Mouse (Mus musculus) heart, postnatal 0 days (tissue): Measurements from ENCODE around the gene Rnf180. TPM values are rescaled to one million over a fixed set of nuclear protein-coding genes. Genes with fewer than 3 reads are reported as not detected.
"Not testable (repeated sequence)": the region's sequence is repeated elsewhere in the genome, so short reads cannot be mapped to it uniquely, and the experiment has no call there.

Experiments used
- ATAC-seq: fragments of 200-750 bp; cut with Nextera tagmentation; 2 replicates; pipeline ENCODE4 v1.8.0; 2017; ENCODE audit warnings: low read depth, moderate number of reproducible peaks, moderate library complexity; ENCODE audit not compliant: insufficient read depth
- DNase-seq: peaks from one replicate; pipeline ENCODE4 v3.0.0-alpha.2; 2016; ENCODE audit warnings: low spot score
- H3K27ac ChIP-seq: fragments of 300-500 bp; sonication (generic); 2 replicates; pipeline ENCODE4 v1.5.1; 2014; ENCODE audit warnings: low read depth, mild to moderate bottlenecking
- H3K27me3 ChIP-seq: fragments of 300-500 bp; sonication (generic); 2 replicates; pipeline ENCODE4 v1.6.1; 2014; ENCODE audit warnings: low read length, mixed read lengths; ENCODE audit not compliant: control insufficient read depth, insufficient read depth
- H3K36me3 ChIP-seq: fragments of 300-500 bp; sonication (generic); replicated peaks from 2 replicates; pipeline ENCODE4 v1.6.1; 2014; ENCODE audit warnings: low read length, mixed read lengths; ENCODE audit not compliant: control insufficient read depth, insufficient read depth
- H3K4me1 ChIP-seq: fragments of 300-500 bp; sonication (generic); 2 replicates; pipeline ENCODE4 v1.6.1; 2014; ENCODE audit warnings: antibody characterized with exemption; ENCODE audit not compliant: control insufficient read depth, insufficient read depth
- H3K4me2 ChIP-seq: fragments of 300-500 bp; sonication (generic); 2 replicates; pipeline ENCODE4 v1.6.1; 2014; ENCODE audit warnings: low read depth, mild to moderate bottlenecking, low read length, moderate library complexity
- H3K4me3 ChIP-seq: fragments of 300-500 bp; sonication (generic); 2 replicates; pipeline ENCODE4 v1.5.1; 2014; ENCODE audit warnings: low read depth, low read length
- H3K9ac ChIP-seq: fragments of 300-500 bp; sonication (generic); replicated peaks from 2 replicates; pipeline ENCODE4 v1.6.1; 2014; ENCODE audit warnings: low read depth, low read length, mixed read lengths
- H3K9me3 ChIP-seq: fragments of 300-500 bp; sonication (generic); replicated peaks from 2 replicates; pipeline ENCODE4 v1.6.1; 2016; ENCODE audit warnings: low read length; ENCODE audit not compliant: control insufficient read depth
- CTCF ChIP-seq: IDR thresholded peaks from 2 replicates; pipeline ENCODE4 v1.5.1; 2016; ENCODE audit warnings: antibody characterized with exemption, control low read depth, low read depth
- EP300 ChIP-seq: IDR thresholded peaks from 2 replicates; pipeline ENCODE4 v1.6.1; 2016; ENCODE audit warnings: antibody characterized with exemption, low read depth
- WGBS: fragments of 180-500 bp; shearing (Covaris S2); extraction: QIAGEN DNeasy Blood & Tissue Kit; methylation state at CpG from one replicate; pipeline ENCODE4 v1.1.7; 2014; 5-methylcytosine and 5-hydroxymethylcytosine counted together
- polyA plus RNA-seq: library from polyadenylated mRNA; unstranded; fragments of >200 nt; fragmentation: Nextera tagmentation; extraction: Ambion mirVana; gene quantifications from 2 replicates; pipeline ENCODE4 v1.2.1, GENCODE M21; 2015
- total RNA-seq: library from RNA; depleted of rRNA; stranded (reverse); fragments of >200 nt; gene quantifications from 2 replicates; pipeline ENCODE4 v1.2.3, GENCODE M21; 2014; ENCODE audit warnings: low replicate concordance

Rnf180 gene
- total and polyA plus RNA-seq, 2 experiments from 2014 or later, result 0.31 to 1.2 TPM

- H3K9ac ChIP-seq, result no peak overlapping the region
- ATAC-seq, result no peak
- 65% methylated on average over 6 of the region's 6 CpGs for WGBS
Measured at GRCm38 (mm10) chr13:105312763-105313162, 18.1 kb upstream of the Rnf180 start.

GRCm38 (mm10) chr13:105310562-105310961 is 15.9 kb upstream of the Rnf180 start:
- H3K36me3 ChIP-seq, H3K4me1 ChIP-seq, DNase-seq, H3K27ac ChIP-seq, H3K9me3 ChIP-seq, H3K9ac ChIP-seq, H3K4me2 ChIP-seq, ATAC-seq, H3K27me3 ChIP-seq, H3K4me3 ChIP-seq: not testable (repeated sequence)
- WGBS, result 52% methylated on average over 4 of the region's 4 CpGs

More at GRCm38 (mm10) chr13:105312763-105313162, 18.1 kb upstream of the Rnf180 start:
- Histone ChIP-seq H3K4me1 (no peaks in the 10 kb centered on the region), H3K4me2 (no peak overlapping the region), H3K36me3 (no peaks in the 10 kb centered on the region), H3K27me3 (no peaks in the 10 kb centered on the region), H3K4me3 (no peak overlapping the region), H3K9me3 (no peaks in the 10 kb centered on the region), H3K27ac (no peak overlapping the region)
- DNase-seq, result no peak
- TF ChIP-seq CTCF, result no peak
- TF ChIP-seq EP300, result no peak

- Histone ChIP-seq H3K4me2 (no peak overlapping the region), H3K27me3 (no peaks in the 10 kb centered on the region), H3K4me3 (no peak overlapping the region), H3K9ac (no peak overlapping the region), H3K36me3 (no peaks in the 10 kb centered on the region), H3K27ac (no peak overlapping the region), H3K4me1 (no peaks in the 10 kb centered on the region), H3K9me3 (no peaks in the 10 kb centered on the region)
- 71% methylated on average over 2 of the region's 2 CpGs for WGBS
- ATAC-seq, result no peak
- no peak for DNase-seq
- TF ChIP-seq CTCF (no peak), EP300 (no peak)
Measured at GRCm38 (mm10) chr13:105305513-105305912, 10.9 kb upstream of the Rnf180 start.

GRCm38 (mm10) chr13:105304054-105304453 is 9.4 kb upstream of the Rnf180 start:
- ATAC-seq, result no peak
- Histone ChIP-seq H3K36me3 (no peaks in the 10 kb centered on the region), H3K4me1 (no peaks in the 10 kb centered on the region), H3K9me3 (no peaks in the 10 kb centered on the region), H3K27ac (no peak overlapping the region), H3K27me3 (no peaks in the 10 kb centered on the region), H3K4me2 (no peak overlapping the region), H3K9ac (no peak overlapping the region), H3K4me3 (no peak overlapping the region)
- TF ChIP-seq EP300, result no peak
- no peak for TF ChIP-seq CTCF
- no peak for DNase-seq
- 65% methylated on average over 4 of the region's 4 CpGs for WGBS

- WGBS, result 51% methylated on average over 4 of the region's 4 CpGs
- DNase-seq, result no peak
Measured at GRCm38 (mm10) chr13:105300009-105300346, 5.4 kb upstream of the Rnf180 start.

GRCm38 (mm10) chr13:105299162-105300008 is 4.8 kb upstream of the Rnf180 start:
- Histone ChIP-seq H3K36me3 (no peaks in the 10 kb centered on the region), H3K9me3 (no peaks in the 10 kb centered on the region), H3K4me3 (no peak overlapping the region), H3K27ac (no peak overlapping the region), H3K9ac (no peak overlapping the region), H3K4me2 (no peak overlapping the region), H3K27me3 (peaks cover 4% of the 10 kb centered on the region; the same call in 1 of the 2 replicates), H3K4me1 (0 out of 2 replicates have a peak, but pooled peaks cover under 1% of the 10 kb centered on the region)
- WGBS, result 49% methylated on average over 4 of the region's 4 CpGs
- ATAC-seq (no peak), DNase-seq (no peak)
- TF ChIP-seq CTCF, result no peak
- TF ChIP-seq EP300, result no peak

More at GRCm38 (mm10) chr13:105300009-105300346, 5.4 kb upstream of the Rnf180 start:
- no peaks in the 10 kb centered on the region for H3K36me3 ChIP-seq
- H3K27me3 ChIP-seq, result no peaks in the 10 kb centered on the region
- no peak for TF ChIP-seq CTCF
- no peak for TF ChIP-seq EP300
- no peak overlapping the region for H3K4me3 ChIP-seq
- no peak for ATAC-seq
- no peak overlapping the region for H3K4me2 ChIP-seq
- H3K27ac ChIP-seq, result no peak overlapping the region
- no peak overlapping the region for H3K9ac ChIP-seq
- no peaks in the 10 kb centered on the region for H3K9me3 ChIP-seq
- H3K4me1 ChIP-seq, result no peaks in the 10 kb centered on the region
